Mouse (Mus musculus) cortical plate, adult 2 months (tissue): ENCODE measurements around the gene Tulp1. TPM values are rescaled to one million over a fixed set of nuclear protein-coding genes. Genes with fewer than 3 reads are reported as not detected.

Experiments used
- H3K27ac ChIP-seq: fragments of 200-500 bp; 2 replicates; pipeline ENCODE4 v1.5.1; 2012; ENCODE audit warnings: low read length, control low read depth, inconsistent platforms; ENCODE audit not compliant: insufficient read depth
- H3K4me1 ChIP-seq: fragments of 200-500 bp; 2 replicates; pipeline ENCODE4 v1.6.1; 2011; ENCODE audit warnings: low read length; ENCODE audit not compliant: control insufficient read depth, insufficient read depth
- H3K4me3 ChIP-seq: fragments of 200-500 bp; 2 replicates; pipeline ENCODE4 v1.5.1; 2011; ENCODE audit warnings: mild to moderate bottlenecking, low read length, control low read depth; ENCODE audit not compliant: insufficient read depth
- CTCF ChIP-seq: fragments of 200-500 bp; IDR thresholded peaks from 2 replicates; pipeline ENCODE4 v1.5.1; 2011; ENCODE audit warnings: mild to moderate bottlenecking, control low read depth, low read length; ENCODE audit not compliant: insufficient read depth; ENCODE audit errors: extremely low read depth
- POLR2A ChIP-seq: fragments of 200-500 bp; IDR thresholded peaks from 2 replicates; pipeline ENCODE4 v1.6.1; 2011; ENCODE audit warnings: mild to moderate bottlenecking, low read length, control low read depth; ENCODE audit not compliant: insufficient read depth; ENCODE audit errors: extremely low read depth
- polyA plus RNA-seq: library from polyadenylated mRNA; depleted of rRNA; stranded (reverse); fragments of >200 nt; gene quantifications from 2 replicates; pipeline ENCODE4 v1.2.3, GENCODE M21; 2012

Gene Tulp1
- polyA plus RNA-seq, 1 experiment, result not detected

GRCm38 (mm10) chr17:28350466-28351352 lies 14.3 kb downstream of the Tulp1 start, which contains the start of gene Tead3:
TSS of gene Tead3 (minus strand) at chr17:28350817.
- no peak within 1 kb of the TSS for H3K27ac ChIP-seq
- no peak for TF ChIP-seq CTCF
- peak; percentile 22; the same call in 1 of the 2 replicates for TF ChIP-seq POLR2A

GRCm38 (mm10) chr17:28349901-28350465 lies 15.0 kb downstream of the Tulp1 start:
- no peak overlapping the region for H3K27ac ChIP-seq
- H3K4me1 ChIP-seq, result no peaks in the 10 kb centered on the region
- H3K4me3 ChIP-seq, result peak overlapping the region; percentile 40
- no peak for TF ChIP-seq POLR2A
- TF ChIP-seq CTCF, result no peak

More at GRCm38 (mm10) chr17:28350466-28351352, 14.3 kb downstream of the Tulp1 start, which contains the start of gene Tead3:
- Histone ChIP-seq H3K4me1 (no peaks in the 10 kb centered on the region), H3K4me3 (peak within 1 kb of the TSS; percentile 40)

- TF ChIP-seq CTCF (no peak), POLR2A (no peak)
- H3K27ac ChIP-seq, result no peak overlapping the region
- no peaks in the 10 kb centered on the region for H3K4me1 ChIP-seq
- peak overlapping the region; percentile 40; the same call in 1 of the 2 replicates for H3K4me3 ChIP-seq
Observed at GRCm38 (mm10) chr17:28349264-28349880, 15.7 kb downstream of the Tulp1 start.

- Histone ChIP-seq H3K27ac (no peak overlapping the region), H3K4me1 (no peaks in the 10 kb centered on the region), H3K4me3 (no peak overlapping the region)
- TF ChIP-seq CTCF, result no peak
- TF ChIP-seq POLR2A, result no peak
Observed at GRCm38 (mm10) chr17:28348211-28348610, 16.8 kb downstream of the Tulp1 start.

GRCm38 (mm10) chr17:28347327-28347726 lies 17.7 kb downstream of the Tulp1 start:
- Histone ChIP-seq H3K27ac (no peak overlapping the region), H3K4me1 (no peaks in the 10 kb centered on the region), H3K4me3 (no peak overlapping the region)
- TF ChIP-seq POLR2A (no peak), CTCF (no peak)

- H3K27ac ChIP-seq, result no peak overlapping the region
- H3K4me1 ChIP-seq, result no peaks in the 10 kb centered on the region
- TF ChIP-seq POLR2A (no peak), CTCF (no peak)
- H3K4me3 ChIP-seq, result no peak overlapping the region
Observed at GRCm38 (mm10) chr17:28345882-28346281, 19.1 kb downstream of the Tulp1 start.

GRCm38 (mm10) chr17:28345271-28345721 lies 19.7 kb downstream of the Tulp1 start:
- no peaks in the 10 kb centered on the region for H3K4me1 ChIP-seq
- H3K4me3 ChIP-seq, result no peak overlapping the region
- H3K27ac ChIP-seq, result no peak overlapping the region
- TF ChIP-seq CTCF (no peak), POLR2A (no peak)

GRCm38 (mm10) chr17:28344670-28345069 lies 20.4 kb downstream of the Tulp1 start:
- Histone ChIP-seq H3K4me3 (no peak overlapping the region), H3K4me1 (no peaks in the 10 kb centered on the region), H3K27ac (no peak overlapping the region)
- no peak for TF ChIP-seq CTCF
- TF ChIP-seq POLR2A, result no peak

- Histone ChIP-seq H3K4me1 (no peaks in the 10 kb centered on the region), H3K4me3 (no peak overlapping the region), H3K27ac (no peak overlapping the region)
- no peak for TF ChIP-seq CTCF
- no peak for TF ChIP-seq POLR2A
Observed at GRCm38 (mm10) chr17:28344050-28344607, 20.9 kb downstream of the Tulp1 start.

- H3K4me3 ChIP-seq, result no peak overlapping the region
- TF ChIP-seq CTCF (no peak), POLR2A (no peak)
- H3K27ac ChIP-seq, result no peak overlapping the region
- H3K4me1 ChIP-seq, result no peaks in the 10 kb centered on the region
Observed at GRCm38 (mm10) chr17:28341091-28341490, 23.9 kb downstream of the Tulp1 start.
